20 mouse cellular contexts compared by ENCODE assay signal in the genomic region with DNA sequence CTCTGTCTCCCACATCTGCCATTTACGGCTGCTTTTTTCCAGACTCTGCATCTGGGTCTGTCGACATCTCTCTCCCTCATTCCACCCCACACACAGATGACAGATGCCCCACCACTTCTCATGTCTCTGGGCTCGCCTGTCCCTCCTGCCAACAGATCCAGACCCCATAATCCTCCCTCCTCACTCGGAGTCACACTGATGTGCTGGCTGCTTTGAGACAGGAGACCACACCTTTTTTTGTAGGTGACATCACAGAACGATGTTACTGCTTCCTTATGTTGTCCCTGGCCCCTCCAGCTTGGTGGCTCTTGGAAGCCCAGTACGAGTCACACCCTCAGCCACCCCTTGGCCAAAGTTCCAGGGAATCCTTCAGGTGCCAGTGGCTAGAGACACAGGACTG. TPM values are rescaled to one million over a fixed set of nuclear protein-coding genes. Genes with fewer than 3 reads are reported as not detected.
A peak's percentile ranks its signal among the peaks of the same experiment; 100 is the strongest.
DNase-seq lines count a peak whose midpoint lies in the region; ATAC-seq lines count a peak whose summit lies in the region.
"Had no signal": no experiment of that assay in that cellular context is flagged by ENCODE, and none has a peak within 500 bp of the region (broad histone marks: within the 10 kb centered on the region; RNA-seq: fewer than 3 reads in every experiment).

No protein-coding gene starts in this region.

- 0 out of 2 replicates have a peak, but pooled peaks cover 4% of the 10 kb centered on the region for H3K27me3 ChIP-seq in heart, embryonic 14.5 days (ENCODE audit: control insufficient read depth, insufficient read depth, low read length)
- H3K27me3 ChIP-seq in midbrain, embryonic 16.5 days (ENCODE audit: control insufficient read depth, insufficient read depth, low read depth, low read length) = no peaks in the 10 kb centered on the region
- H3K27me3 ChIP-seq in midbrain, embryonic 15.5 days (replicated peaks) = no peaks in the 10 kb centered on the region
- H3K27me3 ChIP-seq in liver, embryonic 13.5 days = peaks cover 17% of the 10 kb centered on the region; the same call in 1 of the 2 replicates
- H3K27me3 ChIP-seq: forebrain, embryonic 15.5 days; hindbrain, embryonic 13.5 days; kidney, embryonic 15.5 days had no signal

- peaks cover 15 to 20% of the 10 kb centered on the region in 2 experiments for H3K4me1 ChIP-seq in heart, embryonic 14.5 days (ENCODE audit: control insufficient read depth in 2 of 2, insufficient read depth in 2 of 2, low read length in 2 of 2)
- no peaks in the 10 kb centered on the region for H3K4me1 ChIP-seq in midbrain, embryonic 16.5 days (ENCODE audit: control insufficient read depth, insufficient read depth, low read length)
- peaks cover 11% of the 10 kb centered on the region; the same call in 1 of the 2 replicates for H3K4me1 ChIP-seq in midbrain, embryonic 15.5 days
- H3K4me1 ChIP-seq in liver, embryonic 13.5 days (replicated peaks) = peaks cover 57% of the 10 kb centered on the region

- H3K4me2 ChIP-seq in heart, embryonic 14.5 days (ENCODE audit: low read length) = peak overlapping the region; percentile 56
- no peak overlapping the region for H3K4me2 ChIP-seq in midbrain, embryonic 16.5 days (ENCODE audit: low read length)
- H3K4me2 ChIP-seq in midbrain, embryonic 15.5 days = no peak overlapping the region
- H3K4me2 ChIP-seq in liver, embryonic 13.5 days = peak overlapping the region; percentile 73
- H3K4me2 ChIP-seq: forebrain, embryonic 15.5 days; hindbrain, embryonic 13.5 days; kidney, embryonic 15.5 days had no signal

- no peak for DNase-seq in heart, postnatal 25 days (ENCODE audit: low spot score)
- DNase-seq in liver, embryonic 13.5 days = peak; percentile 22
- DNase-seq in frontal cortex, postnatal 10 days (ENCODE audit: low spot score in 2 of 2) = no peak
- DNase-seq in left cerebral cortex, postnatal 25 days (ENCODE audit: low spot score in 2 of 2) = no peak
- no peak for DNase-seq in lung, postnatal 4 days
- DNase-seq: B cell, adult 2 months; layer of hippocampus, adult 9-11 months; right cerebral cortex, adult 18-20 months had no signal

- H3K36me3 ChIP-seq in heart, embryonic 14.5 days (ENCODE audit: control insufficient read depth, insufficient read depth, low read length) = no peaks in the 10 kb centered on the region
- H3K36me3 ChIP-seq in midbrain, embryonic 16.5 days (ENCODE audit: control insufficient read depth, insufficient read depth, low read length) = no peaks in the 10 kb centered on the region
- H3K36me3 ChIP-seq in midbrain, embryonic 15.5 days (replicated peaks) = no peaks in the 10 kb centered on the region
- H3K36me3 ChIP-seq in liver, embryonic 13.5 days = no peaks in the 10 kb centered on the region
- H3K36me3 ChIP-seq: forebrain, embryonic 15.5 days; hindbrain, embryonic 13.5 days; kidney, embryonic 15.5 days had no signal

- no peaks in the 10 kb centered on the region for H3K9me3 ChIP-seq in heart, embryonic 14.5 days (ENCODE audit: control insufficient read depth, low read length)
- no peaks in the 10 kb centered on the region for H3K9me3 ChIP-seq in midbrain, embryonic 16.5 days (replicated peaks; ENCODE audit: control insufficient read depth, low read length, poor library complexity, severe bottlenecking)
- H3K9me3 ChIP-seq in midbrain, embryonic 15.5 days = no peaks in the 10 kb centered on the region
- no peaks in the 10 kb centered on the region for H3K9me3 ChIP-seq in liver, embryonic 13.5 days (replicated peaks)
- H3K9me3 ChIP-seq: forebrain, embryonic 15.5 days; hindbrain, embryonic 13.5 days; kidney, embryonic 15.5 days had no signal

- H3K9ac ChIP-seq in heart, embryonic 14.5 days (ENCODE audit: low read length) = peak overlapping the region; percentile 40; the same call in 1 of the 2 replicates
- peak overlapping the region; percentile 10; the same call in 1 of the 2 replicates for H3K9ac ChIP-seq in midbrain, embryonic 16.5 days (ENCODE audit: low read depth, low read length)
- no peak overlapping the region for H3K9ac ChIP-seq in midbrain, embryonic 15.5 days
- H3K9ac ChIP-seq in liver, embryonic 13.5 days = peak overlapping the region; percentile 64
- H3K9ac ChIP-seq: forebrain, embryonic 15.5 days; hindbrain, embryonic 13.5 days; kidney, embryonic 15.5 days had no signal

- 0 out of 4 replicates have a peak overlapping the region, but pooled peaks of 1 of the 2 experiments have one; percentile 1 for H3K27ac ChIP-seq in heart, embryonic 14.5 days (replicated peaks in 1 of 2; ENCODE audit: control insufficient read depth in 1 of 2, insufficient read depth in 1 of 2, low read depth in 2 of 2, low read length in 2 of 2)
- H3K27ac ChIP-seq in midbrain, embryonic 16.5 days (ENCODE audit: low read length) = no peak overlapping the region
- H3K27ac ChIP-seq in midbrain, embryonic 15.5 days = no peak overlapping the region
- H3K27ac ChIP-seq in liver, embryonic 13.5 days = peak overlapping the region; percentile 88
- H3K27ac ChIP-seq: forebrain, embryonic 15.5 days; hindbrain, embryonic 13.5 days; kidney, embryonic 15.5 days had no signal

- 27% methylated on average over 6 of the region's 6 CpGs for WGBS in heart, embryonic 14.5 days
- WGBS in midbrain, embryonic 16.5 days = 55% methylated on average over 6 of the region's 6 CpGs
- 62% methylated on average over 6 of the region's 6 CpGs for WGBS in midbrain, embryonic 15.5 days
- WGBS in liver, embryonic 13.5 days (ENCODE audit: insufficient replicate concordance) = 21% methylated on average over 6 of the region's 6 CpGs

- no peak for ATAC-seq in heart, embryonic 14.5 days (ENCODE audit: insufficient number of reproducible peaks, insufficient read depth, low FRiP score, low read depth)
- no peak for ATAC-seq in midbrain, embryonic 16.5 days
- no peak for ATAC-seq in midbrain, embryonic 15.5 days (replicated peaks)
- ATAC-seq in liver, embryonic 13.5 days (ENCODE audit: low read depth) = peak; percentile 63
- ATAC-seq: activated CD4-positive, CD25-positive, alpha-beta regulatory T cell, adult 4 months; forebrain, embryonic 15.5 days; lung, postnatal 0 days had no signal

- intact Hi-C loops in heart, postnatal 25 days (cut with DNase I) = no loop called here
- intact Hi-C loops in left cerebral cortex, postnatal 25 days (cut with DNase I) = no loop called here

- no peak overlapping the region for H3K4me3 ChIP-seq in heart, embryonic 14.5 days (ENCODE audit: control insufficient read depth in 1 of 2, insufficient read depth in 1 of 2, low read depth in 1 of 2, low read length in 2 of 2)
- no peak overlapping the region for H3K4me3 ChIP-seq in midbrain, embryonic 16.5 days (ENCODE audit: low read depth, low read length)
- no peak overlapping the region for H3K4me3 ChIP-seq in midbrain, embryonic 15.5 days
- H3K4me3 ChIP-seq in liver, embryonic 13.5 days (replicated peaks) = peak overlapping the region; percentile 37
- H3K4me3 ChIP-seq: forebrain, embryonic 15.5 days; hindbrain, embryonic 13.5 days; kidney, embryonic 15.5 days had no signal

RNA-seq across cellular contexts. Expression of a gene that starts 2.4 kb away (rescaled TPM):
- polyA plus RNA-seq in heart, embryonic 14.5 days (2014; fragmentation: Nextera tagmentation; extraction: Ambion mirVana) = 1.9 and 2.6 TPM in 2 replicates
- total RNA-seq in heart, postnatal 25 days (2021) = under 1 TPM; 0.53 to 0.78 TPM
- 0.57 and 1.5 TPM in 2 replicates for polyA plus RNA-seq in midbrain, embryonic 16.5 days (2015; fragmentation: Nextera tagmentation; extraction: Ambion mirVana)
- polyA plus RNA-seq in midbrain, embryonic 15.5 days (2015; fragmentation: Nextera tagmentation; extraction: Ambion mirVana) = 1.9 and 2.5 TPM in 2 replicates
- polyA plus RNA-seq in liver, embryonic 13.5 days (2015; fragmentation: Nextera tagmentation; extraction: Ambion mirVana) = 0.35 and 0.47 TPM in 2 replicates
- total RNA-seq in left cerebral cortex, postnatal 25 days (2021) = 1 to 10 TPM in 1 of 2 experiments, under 1 TPM in 1; 0.69 to 1.9 TPM
- total RNA-seq: neutrophil, adult 5-6 weeks had no signal
- polyA plus RNA-seq: activated CD4-positive, CD25-positive, alpha-beta regulatory T cell, adult 4 months had no signal

RNA-seq across cellular contexts. Expression of a gene that starts 3.5 kb away (rescaled TPM):
- 0.32 TPM in 1 of 2 replicates, not detected in the other for polyA plus RNA-seq in heart, embryonic 14.5 days (2014; fragmentation: Nextera tagmentation; extraction: Ambion mirVana)
- total RNA-seq in heart, postnatal 25 days (2021) = not detected
- polyA plus RNA-seq in midbrain, embryonic 16.5 days (2015; fragmentation: Nextera tagmentation; extraction: Ambion mirVana) = 0.26 and 0.31 TPM in 2 replicates
- 0.21 and 0.32 TPM in 2 replicates for polyA plus RNA-seq in midbrain, embryonic 15.5 days (2015; fragmentation: Nextera tagmentation; extraction: Ambion mirVana)
- 0.13 and 0.23 TPM in 2 replicates for polyA plus RNA-seq in liver, embryonic 13.5 days (2015; fragmentation: Nextera tagmentation; extraction: Ambion mirVana)
- total RNA-seq in left cerebral cortex, postnatal 25 days (2021) = 1 to 10 TPM; 2.4 to 2.7 TPM
- total RNA-seq: gastrocnemius, adult 8-10 months; neutrophil, adult 5-6 weeks had no signal
- polyA plus RNA-seq: activated CD4-positive, CD25-positive, alpha-beta regulatory T cell, adult 4 months had no signal

RNA-seq across cellular contexts. Expression of a gene that starts 5.2 kb away (rescaled TPM):
- not detected in 2 replicates for polyA plus RNA-seq in heart, embryonic 14.5 days (2014; fragmentation: Nextera tagmentation; extraction: Ambion mirVana)
- not detected for total RNA-seq in heart, postnatal 25 days (2021)
- polyA plus RNA-seq in midbrain, embryonic 16.5 days (2015; fragmentation: Nextera tagmentation; extraction: Ambion mirVana) = not detected in 2 replicates
- not detected in 2 replicates for polyA plus RNA-seq in midbrain, embryonic 15.5 days (2015; fragmentation: Nextera tagmentation; extraction: Ambion mirVana)
- polyA plus RNA-seq in liver, embryonic 13.5 days (2015; fragmentation: Nextera tagmentation; extraction: Ambion mirVana) = 7.2 and 7.3 TPM in 2 replicates
- not detected for total RNA-seq in left cerebral cortex, postnatal 25 days (2021)
- total RNA-seq: gastrocnemius, adult 8-10 months; left cerebral cortex, postnatal 36 days; neutrophil, adult 5-6 weeks had no signal
- polyA plus RNA-seq: embryonic facial prominence, embryonic 14.5 days; forebrain, embryonic 15.5 days; kidney, embryonic 15.5 days had no signal

RNA-seq across cellular contexts. Expression of a gene that starts 8.8 kb away (rescaled TPM):
- polyA plus RNA-seq in heart, embryonic 14.5 days (2014; fragmentation: Nextera tagmentation; extraction: Ambion mirVana) = 61.9 and 64.5 TPM in 2 replicates
- total RNA-seq in heart, postnatal 25 days (2021) = 10 to 100 TPM; 47.9 to 57.5 TPM
- 105 and 107 TPM in 2 replicates for polyA plus RNA-seq in midbrain, embryonic 16.5 days (2015; fragmentation: Nextera tagmentation; extraction: Ambion mirVana)
- 105 and 113 TPM in 2 replicates for polyA plus RNA-seq in midbrain, embryonic 15.5 days (2015; fragmentation: Nextera tagmentation; extraction: Ambion mirVana)
- 51.0 and 54.9 TPM in 2 replicates for polyA plus RNA-seq in liver, embryonic 13.5 days (2015; fragmentation: Nextera tagmentation; extraction: Ambion mirVana)
- 100 to 1,000 TPM; 107 to 109 TPM for total RNA-seq in left cerebral cortex, postnatal 25 days (2021)

RNA-seq across cellular contexts. Expression of a gene that starts 14.3 kb away (rescaled TPM):
- polyA plus RNA-seq in heart, embryonic 14.5 days (2014; fragmentation: Nextera tagmentation; extraction: Ambion mirVana) = 0.54 and 0.73 TPM in 2 replicates
- under 1 TPM; 0.18 to 0.87 TPM for total RNA-seq in heart, postnatal 25 days (2021)
- 0.12 and 0.15 TPM in 2 replicates for polyA plus RNA-seq in midbrain, embryonic 16.5 days (2015; fragmentation: Nextera tagmentation; extraction: Ambion mirVana)
- polyA plus RNA-seq in midbrain, embryonic 15.5 days (2015; fragmentation: Nextera tagmentation; extraction: Ambion mirVana) = 0.21 and 0.43 TPM in 2 replicates
- polyA plus RNA-seq in liver, embryonic 13.5 days (2015; fragmentation: Nextera tagmentation; extraction: Ambion mirVana) = 4.1 and 5.2 TPM in 2 replicates
- total RNA-seq in left cerebral cortex, postnatal 25 days (2021) = not detected
- total RNA-seq: gastrocnemius, adult 8-10 months; left cerebral cortex, postnatal 36 days had no signal
- polyA plus RNA-seq: activated CD4-positive, CD25-positive, alpha-beta regulatory T cell, adult 4 months had no signal

Comparison
In these comparisons a context has a peak if more than half of its experiments do, and no peak if none do; other contexts are left out.
1. H3K4me2 ChIP-seq: peak in heart, embryonic 14.5 days (single experiment) and liver, embryonic 13.5 days (single experiment); none in midbrain, embryonic 16.5 days (single experiment) and midbrain, embryonic 15.5 days (single experiment).